Mouse (Mus musculus): ENCODE data around the gene Dohh. TPM values are rescaled to one million over a fixed set of nuclear protein-coding genes. Genes with fewer than 3 reads are reported as not detected.

The Dohh gene
- polyA plus RNA-seq, 1 experiment from 2014 or later, result 74.3 TPM

GRCm38 (mm10) chr10:81379183-81379553 lies 5.1 kb upstream of the Dohh start:
- peaks cover 12% of the 10 kb centered on the region for H3K4me1 ChIP-seq (replicated peaks; ENCODE audit: insufficient read depth, low read length)
- DNase-seq (ENCODE audit: low spot score) (no peak), ATAC-seq (replicated peaks; ENCODE audit: low FRiP score, low read depth) (no peak)
- peak overlapping the region; percentile 64 for H3K4me2 ChIP-seq (ENCODE audit: low read length)
- peak overlapping the region; percentile 77 for H3K4me3 ChIP-seq (replicated peaks; ENCODE audit: low read depth, low read length)
- H3K36me3 ChIP-seq (ENCODE audit: insufficient read depth, low read length), result peaks cover 4% of the 10 kb centered on the region; the same call in 1 of the 2 replicates
- WGBS, result 55% methylated on average over 3 of the region's 3 CpGs
- no peaks in the 10 kb centered on the region for H3K9me3 ChIP-seq (replicated peaks; ENCODE audit: low read length)
- no peaks in the 10 kb centered on the region for H3K27me3 ChIP-seq (ENCODE audit: insufficient read depth, low read length)
- no peak for TF ChIP-seq CTCF (IDR thresholded peaks at IDR 0.05; ENCODE audit: low read depth)
- peak overlapping the region; percentile 40; the same call in 1 of the 2 replicates for H3K9ac ChIP-seq (ENCODE audit: low read depth, low read length)
- H3K27ac ChIP-seq, result 0 out of 2 replicates have a peak overlapping the region, but pooled peaks have one; percentile 54

DNA sequence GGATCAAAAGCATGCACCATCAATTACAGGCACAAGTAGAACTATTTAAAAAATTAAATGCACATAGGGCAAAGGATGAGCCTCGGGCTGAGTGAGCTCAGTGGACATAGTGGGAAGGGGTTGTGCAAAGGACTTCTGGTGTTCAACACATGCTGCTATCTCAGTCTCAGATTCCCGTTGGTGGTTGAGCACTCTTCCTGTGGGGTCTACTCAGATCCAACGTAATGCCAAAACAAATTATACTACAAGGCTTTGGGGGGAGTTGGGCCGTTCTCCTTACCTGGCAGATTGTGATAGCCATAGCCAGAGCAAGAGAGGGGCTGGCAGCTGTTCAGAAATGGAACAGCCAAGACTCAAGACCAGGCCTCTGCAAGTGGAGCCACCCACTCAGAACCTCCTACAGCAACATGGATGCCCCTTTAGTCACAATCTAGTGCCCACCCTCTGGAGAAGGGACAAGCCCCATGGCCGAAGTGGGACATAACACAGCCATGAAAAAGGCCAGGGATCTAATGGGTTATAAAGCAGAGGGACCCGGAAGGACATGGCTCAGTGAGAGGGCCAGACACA lies 4.3 kb upstream of the Dohh start:
- Histone ChIP-seq H3K4me2 (ENCODE audit: low read length) (no peak overlapping the region), H3K4me3 (replicated peaks; ENCODE audit: low read depth, low read length) (no peak overlapping the region), H3K27me3 (ENCODE audit: insufficient read depth, low read length) (no peaks in the 10 kb centered on the region), H3K9ac (ENCODE audit: low read depth, low read length) (no peak overlapping the region), H3K36me3 (ENCODE audit: insufficient read depth, low read length) (0 out of 2 replicates have a peak, but pooled peaks cover 4% of the 10 kb centered on the region), H3K27ac (no peak overlapping the region), H3K4me1 (replicated peaks; ENCODE audit: insufficient read depth, low read length) (peaks cover 13% of the 10 kb centered on the region), H3K9me3 (replicated peaks; ENCODE audit: low read length) (no peaks in the 10 kb centered on the region)
- no peak for ATAC-seq (replicated peaks; ENCODE audit: low FRiP score, low read depth)
- no peak for TF ChIP-seq CTCF (IDR thresholded peaks at IDR 0.05; ENCODE audit: low read depth)
- no peak for DNase-seq (ENCODE audit: low spot score)
- WGBS, result 88% methylated on average over 6 of the region's 6 CpGs

GRCm38 (mm10) chr10:81382039-81382438 lies 2.2 kb upstream of the Dohh start:
- no peak for DNase-seq (ENCODE audit: low spot score)
- no peak for TF ChIP-seq CTCF (IDR thresholded peaks at IDR 0.05; ENCODE audit: low read depth)

GRCm38 (mm10) chr10:81384605-81384982 lies 366 bp downstream of the Dohh start:
- Histone ChIP-seq H3K4me2 (ENCODE audit: low read length) (peak overlapping the region; percentile 85), H3K4me3 (replicated peaks; ENCODE audit: low read depth, low read length) (peak overlapping the region; percentile 81), H3K4me1 (replicated peaks; ENCODE audit: insufficient read depth, low read length) (peaks cover 17% of the 10 kb centered on the region; the same call in 1 of the 2 replicates), H3K27ac (peak overlapping the region; percentile 90), H3K9ac (ENCODE audit: low read depth, low read length) (peak overlapping the region; percentile 74), H3K27me3 (ENCODE audit: insufficient read depth, low read length) (no peaks in the 10 kb centered on the region), H3K9me3 (replicated peaks; ENCODE audit: low read length) (no peaks in the 10 kb centered on the region), H3K36me3 (ENCODE audit: insufficient read depth, low read length) (peaks cover 20% of the 10 kb centered on the region; the same call in 1 of the 2 replicates)
- ATAC-seq (replicated peaks; ENCODE audit: low FRiP score, low read depth) (peak; percentile 18), DNase-seq (ENCODE audit: low spot score) (no peak)
- 0% methylated on average over 19 of the region's 19 CpGs for WGBS
- TF ChIP-seq CTCF (IDR thresholded peaks at IDR 0.05; ENCODE audit: low read depth), result no peak

More at GRCm38 (mm10) chr10:81382039-81382438, 2.2 kb upstream of the Dohh start:
- no peak for ATAC-seq (replicated peaks; ENCODE audit: low FRiP score, low read depth)
- 0 out of 2 replicates have a peak overlapping the region, but pooled peaks have one; percentile 25 for H3K27ac ChIP-seq
- H3K36me3 ChIP-seq (ENCODE audit: insufficient read depth, low read length), result 0 out of 2 replicates have a peak, but pooled peaks cover 9% of the 10 kb centered on the region
- H3K27me3 ChIP-seq (ENCODE audit: insufficient read depth, low read length), result no peaks in the 10 kb centered on the region
- H3K4me3 ChIP-seq (replicated peaks; ENCODE audit: low read depth, low read length), result no peak overlapping the region
- peaks cover 16% of the 10 kb centered on the region for H3K4me1 ChIP-seq (replicated peaks; ENCODE audit: insufficient read depth, low read length)
- H3K4me2 ChIP-seq (ENCODE audit: low read length), result no peak overlapping the region
- H3K9me3 ChIP-seq (replicated peaks; ENCODE audit: low read length), result no peaks in the 10 kb centered on the region
- H3K9ac ChIP-seq (ENCODE audit: low read depth, low read length), result no peak overlapping the region
- WGBS, result 66% methylated on average over 5 of the region's 5 CpGs

GRCm38 (mm10) chr10:81385603-81386306 lies 1.5 kb downstream of the Dohh start:
- Histone ChIP-seq H3K4me1 (replicated peaks; ENCODE audit: insufficient read depth, low read length) (peaks cover 19% of the 10 kb centered on the region; the same call in 1 of the 2 replicates), H3K27me3 (ENCODE audit: insufficient read depth, low read length) (no peaks in the 10 kb centered on the region), H3K27ac (peak overlapping the region; percentile 90; the same call in 1 of the 2 replicates), H3K9me3 (replicated peaks; ENCODE audit: low read length) (no peaks in the 10 kb centered on the region), H3K4me3 (replicated peaks; ENCODE audit: low read depth, low read length) (no peak overlapping the region), H3K36me3 (ENCODE audit: insufficient read depth, low read length) (peaks cover 20% of the 10 kb centered on the region; the same call in 1 of the 2 replicates), H3K9ac (ENCODE audit: low read depth, low read length) (peak overlapping the region; percentile 74; the same call in 1 of the 2 replicates), H3K4me2 (ENCODE audit: low read length) (peak overlapping the region; percentile 85)
- DNase-seq (ENCODE audit: low spot score) (no peak), ATAC-seq (replicated peaks; ENCODE audit: low FRiP score, low read depth) (no peak)
- no peak for TF ChIP-seq CTCF (IDR thresholded peaks at IDR 0.05; ENCODE audit: low read depth)
- WGBS, result 76% methylated on average over 22 of the region's 22 CpGs

- DNase-seq (ENCODE audit: low spot score) (no peak), ATAC-seq (replicated peaks; ENCODE audit: low FRiP score, low read depth) (no peak)
- Histone ChIP-seq H3K27me3 (ENCODE audit: insufficient read depth, low read length) (no peaks in the 10 kb centered on the region), H3K36me3 (ENCODE audit: insufficient read depth, low read length) (peaks cover 20% of the 10 kb centered on the region; the same call in 1 of the 2 replicates), H3K4me3 (replicated peaks; ENCODE audit: low read depth, low read length) (no peak overlapping the region), H3K4me1 (replicated peaks; ENCODE audit: insufficient read depth, low read length) (peaks cover 19% of the 10 kb centered on the region; the same call in 1 of the 2 replicates), H3K4me2 (ENCODE audit: low read length) (no peak overlapping the region), H3K9ac (ENCODE audit: low read depth, low read length) (no peak overlapping the region), H3K27ac (no peak overlapping the region), H3K9me3 (replicated peaks; ENCODE audit: low read length) (no peaks in the 10 kb centered on the region)
- TF ChIP-seq CTCF (IDR thresholded peaks at IDR 0.05; ENCODE audit: low read depth), result no peak
- 96% methylated on average over 20 of the region's 20 CpGs for WGBS
Measured at GRCm38 (mm10) chr10:81387716-81388115, 3.5 kb downstream of the Dohh start.
